Mouse (Mus musculus) MEL (cell line): ENCODE results near the gene Atrnl1. TPM values are rescaled to one million over a fixed set of nuclear protein-coding genes. Genes with fewer than 3 reads are reported as not detected.

ENCODE experiments used
- DNase-seq: peaks from one replicate; pipeline ENCODE4 v3.0.0; 2011; ENCODE audit warnings: low read depth, low spot score
- H3K27ac ChIP-seq: 2 replicates; pipeline ENCODE4 v1.5.1; 2012; ENCODE audit warnings: low read depth, mild to moderate bottlenecking, control low read depth, low read length, moderate library complexity; ENCODE audit not compliant: control insufficient read depth
- H3K27me3 ChIP-seq, 2 experiments: fragments of 150-350 bp in 1 of 2; sonication (generic) in 1 of 2; 2 replicates each; pipeline ENCODE4 v1.6.1; 2012; ENCODE audit warnings: low read length in 2 of 2, mild to moderate bottlenecking in 2 of 2, improper control_type of control experiment in 1 of 2, moderate library complexity in 1 of 2; ENCODE audit not compliant: insufficient read depth in 2 of 2, control insufficient read depth in 1 of 2
- H3K36me3 ChIP-seq, 2 experiments: 2 replicates each; pipeline ENCODE4 v1.6.1; 2012 to 2014; ENCODE audit warnings: low read length in 2 of 2, improper control_type of control experiment in 1 of 2, inconsistent platforms in 1 of 2, mild to moderate bottlenecking in 1 of 2; ENCODE audit not compliant: insufficient read depth in 2 of 2, control insufficient read depth in 1 of 2
- H3K4me1 ChIP-seq, 2 experiments: fragments of 150-350 bp in 1 of 2; sonication (generic) in 1 of 2; 2 replicates each; pipeline ENCODE4 v1.6.1; 2012; ENCODE audit warnings: low read length in 2 of 2, improper control_type of control experiment in 1 of 2, mild to moderate bottlenecking in 1 of 2; ENCODE audit not compliant: insufficient read depth in 2 of 2, control insufficient read depth in 1 of 2
- H3K4me3 ChIP-seq, 2 experiments: fragments of 150-350 bp in 1 of 2; sonication (generic) in 1 of 2; 2 replicates each; pipeline ENCODE4 v1.5.1; 2012; ENCODE audit warnings: low read depth in 2 of 2, low read length in 2 of 2, mild to moderate bottlenecking in 2 of 2, moderate library complexity in 2 of 2, control low read depth in 1 of 2, improper control_type of control experiment in 1 of 2; ENCODE audit not compliant: control insufficient read depth in 1 of 2, insufficient read depth in 1 of 2
- H3K79me2 ChIP-seq: 2 replicates; pipeline ENCODE4 v1.6.1; 2012; ENCODE audit warnings: mild to moderate bottlenecking, low read length, moderate library complexity; ENCODE audit not compliant: control insufficient read depth, poor library complexity, insufficient read depth
- H3K9ac ChIP-seq: 2 replicates; pipeline ENCODE4 v1.6.1; 2012; ENCODE audit warnings: low read depth, mild to moderate bottlenecking, control low read depth, low read length, moderate library complexity; ENCODE audit not compliant: control insufficient read depth, poor library complexity, severe bottlenecking
- H3K9me3 ChIP-seq: fragments of 150-350 bp; sonication (generic); replicated peaks from 2 replicates; pipeline ENCODE4 v1.6.1; 2012; ENCODE audit warnings: mild to moderate bottlenecking, low read length, improper control_type of control experiment, moderate library complexity; ENCODE audit not compliant: insufficient read depth
- CHD1 ChIP-seq: IDR thresholded peaks from 2 replicates; pipeline ENCODE4 v1.6.1; 2012; ENCODE audit warnings: low read depth, mild to moderate bottlenecking, inconsistent platforms, low read length, improper control_type of control experiment
- CTCF ChIP-seq, 3 experiments: IDR thresholded peaks in 2 of 3; conservative IDR thresholded peaks in 1 of 3; 2 replicates each; pipeline ENCODE4 v1.5.1; 2011 to 2012; ENCODE audit warnings: low read length in 3 of 3, low read depth in 2 of 3, mild to moderate bottlenecking in 2 of 3, improper control_type of control experiment in 1 of 3, inconsistent platforms in 1 of 3, mixed read lengths in 1 of 3, moderate library complexity in 1 of 3; ENCODE audit not compliant: control insufficient read depth in 1 of 3, insufficient read depth in 1 of 3, poor library complexity in 1 of 3, severe bottlenecking in 1 of 3
- HCFC1 ChIP-seq: IDR thresholded peaks from 2 replicates; pipeline ENCODE4 v1.6.1; 2012; ENCODE audit warnings: low read depth, mild to moderate bottlenecking, inconsistent platforms, low read length, improper control_type of control experiment, moderate library complexity
- MYB ChIP-seq: IDR thresholded peaks from 2 replicates; pipeline ENCODE4 v1.6.1; 2011; ENCODE audit warnings: mild to moderate bottlenecking, low read depth, low read length, improper control_type of control experiment
- RAD21 ChIP-seq: IDR thresholded peaks from 2 replicates; pipeline ENCODE4 v1.6.1; 2011; ENCODE audit warnings: mild to moderate bottlenecking, low read depth, low read length, improper control_type of control experiment
- SMC3 ChIP-seq: IDR thresholded peaks from 2 replicates; pipeline ENCODE4 v1.6.1; 2011; ENCODE audit warnings: low read depth, low read length, improper control_type of control experiment
- TBP ChIP-seq: IDR thresholded peaks from 2 replicates; pipeline ENCODE4 v1.8.0; 2011; ENCODE audit warnings: low read depth, low read length, improper control_type of control experiment
- UBTF ChIP-seq: IDR thresholded peaks from 2 replicates; pipeline ENCODE4 v1.6.1; 2012; ENCODE audit warnings: low read depth, mild to moderate bottlenecking, inconsistent platforms, low read length, improper control_type of control experiment, moderate library complexity, borderline replicate concordance; ENCODE audit not compliant: insufficient read depth
- USF2 ChIP-seq, 2 experiments: IDR thresholded peaks; 2 replicates each; pipeline ENCODE4 v1.6.1; 2011 to 2012; ENCODE audit warnings: improper control_type of control experiment in 2 of 2, low read length in 2 of 2, borderline replicate concordance in 1 of 2, inconsistent platforms in 1 of 2, low read depth in 1 of 2, mild to moderate bottlenecking in 1 of 2; ENCODE audit not compliant: insufficient read depth in 1 of 2
- ZC3H11A ChIP-seq: IDR thresholded peaks from 2 replicates; pipeline ENCODE4 v1.6.1; 2012; ENCODE audit warnings: low read depth, mild to moderate bottlenecking, inconsistent platforms, low read length, improper control_type of control experiment
- polyA plus RNA-seq, 2 experiments: library from polyadenylated mRNA; stranded (reverse) in 1 of 2; unstranded in 1 of 2; fragments of >175 nt in 1 of 2; fragments of >200 nt in 1 of 2; gene quantifications; 2 replicates each; pipeline versions ENCODE4 v1.2.1 to v1.2.4; 2012; ENCODE audit warnings: low replicate concordance in 2 of 2, low read depth in 1 of 2; ENCODE audit not compliant: insufficient read length in 2 of 2, insufficient read depth in 1 of 2, missing spikeins in 1 of 2
- total RNA-seq: library from RNA; depleted of rRNA; stranded (reverse); fragments of 300-350 nt; gene quantifications from 2 replicates; pipeline ENCODE4 v1.2.3, GENCODE M21; 2012

Gene Atrnl1
- total and polyA plus RNA-seq, 3 experiments: 6.4 to 8.2 TPM; not detected in 1

DNA sequence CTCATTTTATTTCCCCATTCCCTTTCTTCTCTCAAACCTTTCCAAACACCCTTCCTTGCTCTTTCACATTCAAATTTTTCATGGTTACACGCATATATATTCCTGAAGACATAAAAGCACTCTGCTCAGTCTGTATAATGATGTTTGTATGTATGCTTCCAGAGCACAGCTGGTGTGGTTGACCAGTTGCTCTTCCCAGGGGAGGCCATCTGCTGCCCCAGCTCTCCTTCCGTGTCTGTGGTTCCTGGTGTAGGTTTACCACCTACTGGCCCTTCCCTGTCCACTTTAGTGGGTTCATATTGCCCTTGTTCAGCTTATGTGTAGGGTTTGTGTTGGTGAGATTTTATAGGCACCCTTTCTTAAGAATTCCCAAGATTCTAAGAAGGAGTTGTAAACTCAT, 197.5 kb downstream of the Atrnl1 start:
- H3K4me1 ChIP-seq: no peaks in the 10 kb centered on the region
- DNase-seq: no peak
- no peak overlapping the region for H3K9ac ChIP-seq
- no peaks in the 10 kb centered on the region for H3K36me3 ChIP-seq
- H3K27ac ChIP-seq: no peak overlapping the region
- no peaks in the 10 kb centered on the region for H3K9me3 ChIP-seq
- no peaks in the 10 kb centered on the region for H3K79me2 ChIP-seq
- no peaks in the 10 kb centered on the region for H3K27me3 ChIP-seq
- no peak overlapping the region for H3K4me3 ChIP-seq
- TF ChIP-seq UBTF (no peak), CHD1 (no peak), HCFC1 (no peak), USF2 (IDR thresholded peaks at IDR 0.05; ENCODE audit: borderline replicate concordance in 1 of 2, insufficient read depth in 1 of 2, low read depth in 1 of 2, low read length in 2 of 2) (no peak)
- TF ChIP-seq, all 39 proteins: peak for 0

DNA sequence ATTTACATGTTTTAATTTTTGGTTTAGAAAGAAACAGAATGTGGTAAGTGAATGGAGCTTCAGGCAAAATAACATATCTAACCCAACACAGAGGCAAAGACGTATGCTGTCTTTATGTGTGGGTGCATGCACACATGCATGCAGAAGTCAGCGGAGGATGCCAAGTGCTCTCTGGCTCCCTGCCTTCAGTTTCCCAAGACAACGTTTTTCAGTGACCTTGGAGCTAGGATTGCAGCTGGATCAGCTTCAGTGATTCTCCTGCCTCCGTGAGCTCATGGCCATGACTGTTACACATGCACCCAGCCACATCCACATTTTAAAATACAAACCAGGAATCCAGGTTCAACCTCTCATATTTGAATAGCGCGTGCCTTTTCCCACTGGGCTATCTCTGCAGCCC, 203.5 kb downstream of the Atrnl1 start:
- H3K4me1 ChIP-seq: no peaks in the 10 kb centered on the region
- TF ChIP-seq TBP: no peak
- no peak for TF ChIP-seq USF2 (IDR thresholded peaks at IDR 0.05; ENCODE audit: borderline replicate concordance in 1 of 2, insufficient read depth in 1 of 2, low read depth in 1 of 2, low read length in 2 of 2)
- TF ChIP-seq UBTF: no peak
- no peak for TF ChIP-seq SMC3
- no peak overlapping the region for H3K9ac ChIP-seq
- H3K79me2 ChIP-seq: no peaks in the 10 kb centered on the region
- no peaks in the 10 kb centered on the region for H3K36me3 ChIP-seq
- no peak overlapping the region for H3K27ac ChIP-seq
- H3K9me3 ChIP-seq: no peaks in the 10 kb centered on the region
- H3K4me3 ChIP-seq: no peak overlapping the region
- H3K27me3 ChIP-seq: no peaks in the 10 kb centered on the region
- no peak for DNase-seq

DNA sequence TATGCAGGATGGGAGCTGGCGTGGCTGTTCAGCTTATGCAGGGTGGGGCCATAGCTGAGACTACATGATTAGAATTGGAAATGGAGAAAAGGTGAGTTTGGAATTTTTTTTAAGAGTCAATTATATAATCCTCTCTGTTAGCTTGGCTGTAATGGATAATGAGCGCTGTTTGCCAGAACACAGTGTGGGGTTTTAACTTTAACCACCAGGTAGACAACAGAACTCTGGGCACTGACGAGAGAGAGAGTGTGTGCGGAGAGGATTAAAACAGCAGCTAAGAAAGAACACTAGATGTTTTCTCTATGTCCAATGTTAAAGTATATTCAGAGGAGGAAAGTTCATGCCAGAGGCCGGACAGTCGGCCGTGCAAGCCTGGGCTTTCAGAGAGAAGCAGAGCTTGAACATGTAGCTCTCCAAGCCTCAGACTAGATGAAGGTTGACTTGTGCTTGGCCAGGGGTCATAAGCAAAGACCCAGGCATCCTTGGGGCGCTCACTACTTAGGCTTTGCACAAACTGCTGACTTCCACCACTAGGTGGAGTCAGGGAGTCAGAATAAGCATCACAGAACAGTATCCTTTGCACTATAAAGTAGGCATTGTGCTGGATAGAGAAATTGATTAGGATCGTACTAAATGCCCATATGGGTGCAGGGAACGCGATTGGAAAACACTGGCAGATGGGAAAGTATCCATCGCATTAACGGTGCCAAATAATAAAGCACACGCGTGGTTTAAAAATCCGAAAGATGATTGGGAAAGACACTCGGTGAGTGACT, 205.6 kb downstream of the Atrnl1 start:
- H3K79me2 ChIP-seq: no peaks in the 10 kb centered on the region
- peak; percentile 65 for DNase-seq
- no peak overlapping the region for H3K27ac ChIP-seq
- no peaks in the 10 kb centered on the region for H3K9me3 ChIP-seq
- H3K4me1 ChIP-seq: no peaks in the 10 kb centered on the region
- TF ChIP-seq RAD21 (peak; percentile 71), MYB (no peak), SMC3 (peak; percentile 86), CTCF (IDR thresholded peaks at IDR 0.05 in 2 of 3, conservative IDR thresholded peaks at IDR 0.05 in 1 of 3; ENCODE audit: control insufficient read depth in 1 of 3, insufficient read depth in 1 of 3, low read depth in 2 of 3, low read length in 3 of 3, poor library complexity in 1 of 3, severe bottlenecking in 1 of 3) (peak; percentile 69 to 92 (median 85)), ZC3H11A (peak; percentile 32; the same call in 1 of the 2 replicates)
- H3K9ac ChIP-seq: no peak overlapping the region
- no peak overlapping the region for H3K4me3 ChIP-seq
- no peaks in the 10 kb centered on the region for H3K27me3 ChIP-seq
- no peaks in the 10 kb centered on the region for H3K36me3 ChIP-seq
